Mouse (Mus musculus) gastrocnemius, adult 18-20 months (tissue): ENCODE measurements around the gene Aff3. TPM values are rescaled to one million over a fixed set of nuclear protein-coding genes. Genes with fewer than 3 reads are reported as not detected.
"Not testable (repeated sequence)": the region's sequence is repeated elsewhere in the genome, so short reads cannot be mapped to it uniquely, and the experiment has no call there.

Experiments used
- DNase-seq: peaks from one replicate; pipeline ENCODE4 v3.0.0; 2021; ENCODE audit warnings: low spot score
- total RNA-seq, 2 experiments: library from RNA; stranded (reverse); gene quantifications; 2 replicates each; pipeline ENCODE4 v1.2.3; 2021

Aff3 gene
- total RNA-seq, 2 experiments from 2014 or later, result 1.2 to 2.0 TPM

DNA sequence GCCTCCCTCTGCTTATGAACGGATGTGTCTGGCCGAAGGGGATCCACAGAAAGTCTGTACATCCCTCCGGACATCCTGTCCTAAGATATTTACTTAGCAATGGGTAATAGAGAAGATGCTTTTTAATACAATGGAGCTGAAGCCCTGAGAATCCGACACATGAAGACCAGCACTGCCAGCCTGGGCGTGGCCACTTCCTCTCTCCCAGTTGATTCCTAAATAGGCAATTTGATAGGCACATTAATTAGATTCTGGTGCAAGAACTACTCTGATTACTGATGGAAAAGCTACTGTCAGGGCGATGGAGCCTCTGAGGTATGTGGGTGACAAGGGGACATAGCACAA is 224.3 kb downstream of the Aff3 start:
- no peak for DNase-seq

DNA sequence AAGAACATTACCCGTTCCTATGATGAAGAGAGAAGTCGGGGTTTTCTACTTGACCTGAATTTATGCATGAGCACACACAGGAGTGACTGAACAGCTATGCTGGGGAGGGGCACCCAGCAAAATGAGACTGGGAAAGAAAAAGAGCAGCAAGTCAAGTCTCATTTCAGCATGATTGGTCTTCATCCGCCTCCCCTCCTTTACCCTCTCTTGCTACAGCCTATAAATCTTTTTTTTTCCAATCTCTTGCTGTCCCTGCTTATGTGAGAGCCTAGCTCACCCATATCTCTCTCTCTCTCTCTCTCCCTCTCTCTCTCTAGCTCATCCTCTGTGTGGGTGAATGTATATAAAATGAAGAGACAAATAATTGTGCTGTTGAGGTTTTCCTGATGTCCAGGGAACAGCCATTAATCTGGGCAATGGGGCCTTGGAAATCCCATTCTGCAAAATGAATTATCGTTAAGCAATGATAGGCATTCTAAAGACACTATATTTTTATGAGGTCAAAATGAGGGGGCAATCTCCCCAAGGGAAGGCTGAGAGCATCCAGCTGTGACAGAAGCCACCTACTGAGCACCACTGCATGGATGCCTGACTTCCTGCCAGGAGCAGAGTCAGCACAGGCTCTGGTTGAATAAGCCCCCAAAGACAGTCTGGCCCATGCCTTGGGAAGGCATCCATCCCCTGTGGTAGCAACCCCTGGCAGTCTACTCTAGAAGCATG is 224.8 kb downstream of the Aff3 start:
- no peak for DNase-seq

DNA sequence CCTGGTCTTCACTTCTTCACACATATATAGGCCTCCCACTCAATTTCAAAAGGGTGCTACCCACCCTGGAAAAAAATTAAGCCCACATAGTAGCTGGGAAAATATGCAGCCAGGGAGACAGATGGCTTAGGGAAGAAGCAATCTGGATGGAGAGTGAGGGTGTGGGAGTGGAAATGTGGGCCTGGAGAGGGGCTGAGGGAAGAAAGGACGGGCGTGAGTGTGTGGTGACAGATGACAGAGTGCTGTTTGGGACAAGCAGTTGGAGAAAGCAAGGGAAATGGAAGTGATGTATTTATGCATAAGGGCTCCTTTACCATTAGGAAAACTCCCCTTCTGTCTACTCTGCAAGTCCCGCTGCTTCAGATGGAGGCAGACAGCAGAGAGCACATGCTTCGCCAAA is 226.3 kb downstream of the Aff3 start:
- no peak for DNase-seq

DNA sequence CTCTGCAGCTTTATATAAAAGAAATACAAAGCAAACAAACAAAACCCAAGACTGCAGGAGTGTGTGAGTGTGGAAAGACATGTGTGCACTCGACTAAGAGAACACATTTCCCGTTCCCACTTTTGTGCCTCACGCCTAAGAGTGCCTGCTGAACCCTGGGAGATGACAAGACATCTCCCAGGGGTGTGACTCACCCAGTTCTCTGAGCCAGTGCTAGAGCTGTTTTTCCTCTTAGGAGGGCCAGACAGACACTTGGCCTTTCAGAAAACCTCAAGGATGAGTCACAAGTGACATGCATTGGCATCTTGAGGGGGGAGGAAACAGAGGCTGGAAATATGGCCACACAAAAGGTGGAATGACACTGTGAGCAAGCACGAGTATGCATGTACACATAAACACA is 227.1 kb downstream of the Aff3 start:
- peak; percentile 29 for DNase-seq

DNA sequence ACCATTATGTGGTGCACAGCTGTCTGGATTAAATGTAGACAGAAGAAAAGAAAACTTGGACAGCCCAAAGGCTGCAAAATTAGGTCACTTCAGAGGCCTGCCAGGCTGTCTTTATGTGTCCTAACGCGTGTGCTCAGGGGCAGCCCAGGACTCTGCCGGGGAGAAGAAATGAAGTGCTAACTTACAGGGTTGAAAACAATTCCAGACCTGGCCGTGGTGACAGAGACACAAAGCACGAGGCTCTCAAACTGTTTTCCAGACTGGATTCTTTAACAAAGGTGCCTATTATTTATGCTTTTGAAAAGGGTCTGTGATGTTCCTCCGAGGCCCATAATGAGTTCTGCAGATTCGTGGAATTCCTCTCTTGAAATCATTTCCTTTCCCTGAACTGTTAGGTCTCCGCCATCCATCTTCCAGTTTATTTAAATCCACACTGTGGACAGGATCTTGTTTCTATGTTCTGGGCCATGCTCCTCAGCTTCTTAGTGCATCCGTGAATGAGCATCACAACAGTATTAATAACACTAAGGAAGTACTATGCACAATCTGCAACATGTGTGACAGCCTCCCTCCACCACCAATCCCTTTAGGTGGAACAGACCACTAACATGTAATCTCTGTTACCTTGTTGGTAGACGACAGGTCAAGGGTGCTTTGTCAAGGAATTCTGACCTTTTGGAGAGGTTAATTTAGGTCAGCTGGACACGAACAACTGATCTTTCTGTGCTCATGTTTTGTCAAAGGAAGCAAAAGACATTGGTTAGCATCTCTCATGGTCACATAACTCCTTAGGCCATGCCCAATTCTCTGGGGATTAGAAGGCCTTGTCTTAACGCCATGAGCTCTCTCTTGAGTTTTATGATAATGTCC is 228.0 kb downstream of the Aff3 start:
- DNase-seq, result no peak

DNA sequence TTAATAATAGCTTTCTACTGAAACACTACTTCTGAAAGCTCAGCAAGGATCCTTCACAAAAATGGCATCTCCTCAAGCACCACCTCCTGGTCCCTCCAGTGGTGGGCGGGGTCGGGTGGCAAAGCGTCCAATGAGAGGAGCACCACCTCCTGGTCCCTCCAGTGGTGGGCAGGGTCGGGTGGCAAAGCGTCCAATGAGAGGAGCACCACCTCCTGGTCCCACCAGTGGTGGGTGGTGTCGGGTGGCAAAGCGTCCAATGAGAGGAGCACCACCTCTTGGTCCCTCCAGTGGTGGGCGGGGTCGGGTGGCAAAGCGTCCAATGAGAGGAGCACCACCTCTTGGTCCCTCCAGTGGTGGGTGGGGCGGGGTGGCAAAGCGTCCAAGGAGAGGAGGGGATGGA is 234.4 kb downstream of the Aff3 start:
- DNase-seq, result not testable (repeated sequence)

DNA sequence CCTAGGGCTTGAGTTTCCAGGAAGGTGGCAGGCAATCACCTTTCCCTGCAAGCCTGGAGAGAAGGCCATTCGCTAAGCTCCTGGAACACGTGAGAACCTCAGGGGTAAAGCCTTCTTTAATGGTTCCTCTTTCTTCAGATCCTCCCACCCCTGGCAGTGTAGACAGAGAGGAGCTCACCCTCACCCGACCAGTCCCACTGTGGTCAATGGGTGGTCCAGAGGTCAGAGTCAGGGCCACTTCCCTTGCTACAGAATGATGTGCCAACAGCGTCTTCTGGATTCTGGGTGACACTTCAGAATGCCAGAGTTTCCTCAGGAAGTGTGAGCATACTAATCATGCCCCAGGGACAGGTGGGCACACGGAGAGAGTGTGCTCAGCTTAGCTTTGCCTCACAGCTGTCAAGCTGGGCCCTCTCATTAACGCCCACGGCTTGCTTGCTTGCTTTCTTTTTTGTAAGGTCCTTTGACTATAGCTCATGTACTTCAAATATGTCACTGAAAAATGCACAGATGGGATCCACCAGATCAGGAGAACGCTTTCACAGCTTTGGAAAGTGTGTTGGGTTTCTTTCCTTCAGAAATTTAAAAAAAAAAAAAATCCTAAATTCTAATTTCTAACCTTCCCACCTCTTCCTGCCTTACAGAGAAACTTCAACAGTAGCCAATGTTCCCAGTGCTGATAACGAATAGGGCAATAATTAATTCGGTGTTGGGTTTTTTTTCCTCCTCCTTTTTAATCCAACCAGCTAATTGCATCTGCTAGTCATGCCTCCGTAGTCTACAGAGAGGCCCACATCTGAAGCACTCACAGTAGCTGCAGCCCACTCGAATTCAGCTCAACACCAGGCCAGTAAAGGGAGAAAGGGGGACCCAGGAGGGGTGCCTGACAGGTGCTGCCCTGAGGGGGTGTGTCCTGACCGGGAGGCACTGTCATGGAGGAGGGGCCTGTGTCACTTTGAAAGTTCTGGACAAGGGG is 235.8 kb downstream of the Aff3 start:
- no peak for DNase-seq

DNA sequence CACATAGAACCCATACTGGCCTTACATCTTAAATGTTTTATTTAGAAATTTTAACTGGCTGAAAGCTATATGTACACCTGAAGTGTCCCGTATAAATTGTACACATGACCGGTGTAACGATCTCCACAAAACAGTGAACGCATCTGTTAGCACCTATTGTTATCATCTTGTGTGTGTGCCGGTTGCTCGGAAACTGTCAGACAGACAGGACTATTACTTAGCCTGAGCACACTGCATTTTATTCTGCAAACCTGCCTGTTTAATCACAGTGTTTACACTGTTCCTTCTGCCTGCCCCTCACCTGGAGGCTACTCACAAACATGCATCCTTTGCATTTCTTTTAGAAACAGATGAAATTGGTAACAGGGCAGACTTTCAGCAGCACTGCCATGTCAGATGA is 241.8 kb downstream of the Aff3 start:
- no peak for DNase-seq

DNA sequence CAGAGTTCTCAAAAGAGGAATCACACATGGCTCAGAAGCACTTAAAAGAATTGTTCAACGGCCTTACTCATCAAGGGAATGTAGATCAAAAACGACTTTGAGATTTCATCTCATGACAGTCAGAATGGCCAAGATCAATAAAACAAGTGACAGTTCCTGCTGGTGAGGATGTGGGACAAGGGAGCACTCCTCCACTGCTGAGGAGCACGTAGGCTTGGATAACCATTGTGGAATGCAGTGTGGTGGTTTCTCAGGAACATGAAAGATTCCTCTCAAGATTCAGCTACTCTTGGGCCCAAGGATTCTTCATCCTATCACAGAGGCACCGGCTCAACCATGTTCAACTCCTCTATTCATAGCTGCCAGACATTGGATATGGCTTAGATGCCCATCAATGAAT is 245.4 kb downstream of the Aff3 start:
- no peak for DNase-seq

DNA sequence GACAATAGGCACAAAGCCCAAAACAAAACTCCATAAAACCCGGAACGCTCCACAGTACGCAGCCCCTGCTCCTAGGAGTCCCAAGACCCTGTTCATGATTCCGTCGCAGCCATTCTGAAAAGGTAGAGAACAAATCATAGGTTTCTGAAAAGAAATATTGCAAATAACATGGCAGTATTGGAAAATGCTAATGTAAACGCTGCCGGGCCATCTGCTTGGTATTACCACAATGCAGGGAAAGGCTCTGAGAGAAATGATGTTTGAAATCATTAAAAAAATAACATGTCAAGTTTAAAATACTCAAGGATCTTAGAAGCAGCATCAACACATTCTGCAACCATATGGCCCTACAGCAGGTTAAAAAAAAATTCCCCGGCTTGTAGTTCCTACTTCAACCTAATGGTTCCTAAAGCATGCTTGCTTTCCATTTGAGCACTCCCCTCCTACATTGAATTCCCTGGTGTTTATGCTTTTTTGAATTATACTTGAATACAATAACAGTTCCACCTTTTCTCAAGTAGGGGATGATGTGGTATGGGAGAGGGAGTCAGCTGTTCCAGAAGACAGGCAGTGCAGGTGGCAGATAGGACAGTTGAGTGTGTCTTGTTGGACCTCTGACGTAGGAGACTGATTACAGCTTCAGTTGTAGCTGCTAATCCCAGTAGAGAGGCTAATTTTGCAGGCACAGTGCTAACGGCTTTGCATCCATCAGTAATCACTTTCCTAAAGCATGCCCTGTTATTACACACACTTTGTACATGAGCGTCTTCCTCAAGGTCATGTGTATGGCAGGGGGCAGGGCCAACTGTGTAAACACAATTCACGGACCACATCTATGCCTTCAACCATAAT is 246.3 kb downstream of the Aff3 start:
- no peak for DNase-seq

DNA sequence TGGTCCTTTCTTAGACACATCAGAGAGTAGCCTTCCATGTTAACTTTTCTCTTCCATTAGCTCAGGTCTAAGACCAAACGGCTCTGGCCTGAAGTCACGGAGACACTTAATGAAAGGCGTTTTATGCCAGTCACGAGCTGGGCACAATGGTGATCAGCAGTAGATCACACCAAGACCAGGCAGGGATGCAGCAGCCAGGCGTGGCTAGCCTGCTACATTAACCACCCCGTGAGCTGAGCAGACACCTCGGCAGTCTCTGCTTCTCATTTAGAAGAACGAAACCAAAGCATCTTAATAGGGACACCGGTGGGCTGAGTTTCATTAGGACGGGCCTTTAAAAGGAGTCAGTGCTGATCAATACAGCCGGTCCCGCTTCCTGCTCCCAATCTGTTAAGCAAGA is 247.6 kb downstream of the Aff3 start:
- DNase-seq, result no peak

DNA sequence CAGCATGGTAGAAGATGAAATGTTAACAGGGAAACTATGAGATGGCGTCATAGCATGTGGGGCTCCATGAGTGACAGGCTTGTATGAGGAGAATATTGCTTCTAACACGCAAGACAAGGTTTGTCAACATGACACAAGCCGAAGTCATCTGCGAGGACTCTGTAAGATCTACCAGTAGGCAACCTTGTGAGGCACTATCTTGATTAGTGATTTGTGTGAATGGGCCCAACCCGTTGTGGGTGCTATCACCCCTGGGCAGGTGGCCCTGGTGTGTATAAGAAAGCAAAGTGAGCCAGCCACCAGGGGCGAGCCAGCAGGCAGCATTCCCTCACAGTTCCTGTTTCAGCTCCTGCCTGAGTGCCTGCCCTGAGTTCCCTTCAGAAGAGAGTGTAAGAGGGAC is 249.2 kb downstream of the Aff3 start:
- DNase-seq, result no peak

DNA sequence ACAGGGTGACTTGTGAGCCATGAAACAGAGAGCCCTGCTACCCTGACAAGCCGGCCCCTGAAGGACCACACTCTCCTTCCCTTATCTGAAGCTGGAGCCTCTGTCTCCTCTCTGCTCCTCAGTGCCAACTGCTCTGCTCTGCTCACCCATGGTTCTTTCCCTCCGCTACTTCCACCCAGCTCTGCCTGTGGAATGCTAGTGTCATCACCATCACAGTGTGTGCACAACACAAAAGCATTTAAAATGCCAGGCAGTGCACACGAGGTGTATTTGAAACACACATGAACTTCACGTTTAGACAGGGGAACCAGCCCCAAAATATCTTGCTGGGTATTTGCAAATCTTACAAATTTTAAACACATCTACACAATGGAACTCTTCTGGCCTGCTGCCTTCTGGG is 253.6 kb downstream of the Aff3 start:
- DNase-seq, result no peak

DNA sequence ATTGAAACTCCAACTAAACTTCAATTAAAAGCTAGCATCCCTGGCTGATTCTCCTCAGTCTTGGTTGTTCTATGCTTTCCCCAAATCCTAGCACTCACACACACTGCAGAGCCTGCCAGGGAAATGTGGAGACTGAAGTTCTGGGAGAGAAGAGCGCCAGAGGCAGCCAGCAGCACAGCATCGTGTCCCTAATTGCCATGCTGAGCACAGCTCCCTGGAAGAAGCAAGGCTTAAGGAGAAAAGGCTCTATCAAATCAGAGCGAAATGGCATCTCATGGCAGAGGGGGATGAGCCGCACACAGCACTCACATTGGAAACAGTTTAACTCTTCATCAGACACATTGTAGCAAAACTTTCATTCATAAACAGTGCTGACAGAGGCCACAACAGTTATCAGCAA is 254.3 kb downstream of the Aff3 start:
- no peak for DNase-seq

DNA sequence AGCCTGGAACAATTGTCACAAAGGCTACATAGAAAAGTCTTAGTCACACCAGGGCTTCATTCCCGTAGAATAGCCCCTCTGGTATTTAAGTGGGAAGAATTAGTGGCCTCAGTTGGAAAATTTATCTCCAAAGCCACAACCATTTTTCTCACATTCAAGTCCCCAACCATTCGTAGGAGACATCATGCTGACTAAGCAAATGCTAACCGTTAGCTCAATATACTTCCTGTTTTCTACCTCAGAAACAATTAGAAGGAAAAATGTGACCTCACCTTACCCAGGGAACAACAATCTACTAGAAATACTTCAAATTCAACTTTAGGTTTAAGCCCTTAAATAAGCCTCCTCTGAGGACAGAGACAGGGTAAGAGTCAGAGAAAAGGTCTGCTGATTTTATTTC is 256.5 kb downstream of the Aff3 start:
- DNase-seq, result no peak

DNA sequence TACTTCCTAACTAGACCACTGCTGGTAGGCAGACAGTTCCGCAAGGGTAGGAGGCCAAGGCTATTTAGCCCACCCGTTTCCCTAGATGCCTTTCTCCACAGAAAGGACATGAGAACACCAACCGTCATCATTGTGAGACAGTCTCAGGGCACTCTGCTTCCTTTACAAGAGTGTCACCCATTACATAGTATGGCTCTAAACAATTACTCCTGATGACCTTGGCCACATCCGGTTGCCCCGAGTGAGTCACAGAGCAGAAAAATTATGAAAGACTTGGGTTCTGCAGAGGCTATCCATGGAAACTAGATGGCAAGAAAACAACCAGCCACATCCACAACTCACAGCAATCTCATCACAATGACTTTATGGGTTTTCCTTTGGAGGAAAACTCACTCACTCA is 261.0 kb downstream of the Aff3 start:
- DNase-seq, result no peak

DNA sequence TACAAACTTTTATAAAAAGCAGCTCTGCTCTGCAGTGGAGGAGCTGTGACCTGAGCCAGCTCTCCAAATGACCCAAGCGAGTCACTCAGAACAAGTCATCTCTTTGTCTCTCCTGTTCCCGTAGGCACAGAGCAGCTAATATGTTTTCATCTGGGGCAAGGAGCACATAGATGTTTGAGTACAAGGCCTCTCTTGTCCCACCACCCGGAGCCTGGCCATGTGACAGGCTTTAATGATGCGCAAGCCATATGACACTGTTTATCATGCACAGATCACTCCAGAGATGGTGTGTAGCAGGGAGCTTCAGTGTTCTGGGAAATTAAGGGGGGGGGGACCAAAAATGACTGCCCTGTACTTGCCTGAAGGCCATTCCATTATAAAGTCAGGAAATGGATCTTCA is 262.9 kb downstream of the Aff3 start:
- no peak for DNase-seq

DNA sequence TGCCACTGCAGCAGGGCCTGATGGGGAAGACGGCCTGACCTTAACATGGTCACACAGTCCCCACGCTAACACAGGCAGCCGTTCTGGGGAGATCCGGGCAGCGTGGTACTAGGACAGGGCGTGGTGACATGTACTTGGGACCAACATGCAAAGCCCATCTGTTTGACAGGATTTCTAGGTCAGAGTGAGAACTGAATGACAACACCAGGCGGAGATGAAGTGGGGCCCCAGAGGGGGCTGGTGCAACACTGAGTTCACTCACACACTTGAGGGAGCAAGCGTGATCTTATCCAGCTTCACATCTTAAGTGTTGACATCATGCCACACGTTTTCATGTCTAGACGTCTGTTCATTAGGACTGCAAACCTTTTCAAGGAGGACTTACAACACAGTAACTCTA is 265.5 kb downstream of the Aff3 start:
- DNase-seq, result no peak

DNA sequence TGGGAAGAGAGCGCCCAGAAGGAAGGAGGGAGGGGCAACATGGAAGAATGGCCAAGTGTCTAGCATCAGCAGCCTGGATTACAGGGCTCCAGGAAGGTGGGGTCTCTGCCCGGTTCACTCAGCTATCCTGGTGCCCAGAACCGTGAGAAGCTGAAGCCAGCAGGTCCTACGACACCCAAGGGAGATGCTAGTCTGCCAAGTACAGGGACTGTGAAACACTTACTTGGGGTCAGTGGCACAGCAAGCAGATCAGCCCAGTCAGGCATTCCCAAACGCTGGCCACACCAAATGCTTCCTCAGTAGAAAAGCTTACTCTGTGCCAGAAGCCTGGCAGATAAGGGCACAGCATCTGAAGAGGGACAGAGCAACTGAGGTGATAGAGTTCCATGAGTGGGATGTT is 266.2 kb downstream of the Aff3 start:
- DNase-seq, result peak; percentile 4

DNA sequence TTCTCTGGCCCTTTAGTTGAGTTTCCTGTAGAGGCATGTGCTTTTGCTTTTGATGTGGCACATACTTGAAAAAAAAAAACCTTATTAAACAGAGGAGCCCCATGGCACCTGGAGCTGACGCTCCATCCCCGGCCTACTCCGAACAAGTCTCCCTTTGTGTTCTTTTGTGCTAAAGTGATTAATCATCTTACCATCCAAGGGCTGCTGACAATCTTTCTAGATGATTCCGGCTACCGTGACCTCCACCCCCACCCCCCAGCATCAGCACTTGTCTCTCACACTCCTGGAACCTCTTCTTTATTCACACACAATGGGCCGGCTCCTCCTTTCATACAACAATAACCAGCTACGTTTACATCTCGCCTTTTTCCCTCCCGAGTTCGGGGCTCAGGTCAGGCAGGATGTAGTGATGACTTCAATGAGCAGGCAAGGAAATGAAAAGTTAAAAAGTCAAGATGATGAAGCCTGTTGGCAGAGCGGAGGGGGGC is 269.5 kb downstream of the Aff3 start:
- DNase-seq, result no peak

DNA sequence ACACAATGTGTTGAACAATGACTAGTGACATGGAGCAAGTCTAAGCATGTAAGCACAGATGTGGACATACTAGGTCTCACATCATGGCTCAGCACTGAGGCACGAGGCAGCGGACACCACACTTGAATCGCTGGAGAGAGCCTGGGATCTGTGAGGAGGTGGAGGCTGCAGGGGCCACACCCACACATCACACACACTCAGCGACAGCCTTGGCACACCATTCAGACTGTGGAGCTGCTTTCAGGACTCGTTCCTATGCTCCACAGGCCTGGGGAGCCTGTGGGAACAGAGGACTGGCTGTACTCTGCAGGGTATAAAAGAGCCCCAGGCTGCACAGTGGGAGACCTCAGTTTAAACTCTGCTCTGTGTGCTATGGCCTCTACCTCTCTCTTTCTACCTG is 270.3 kb downstream of the Aff3 start:
- no peak for DNase-seq
